Mouse (Mus musculus) heart, postnatal 0 days (tissue): Measurements from ENCODE around the gene Nol12.

Experiments used
- CTCF ChIP-seq: IDR thresholded peaks from 2 replicates; pipeline ENCODE4 v1.5.1; 2016; ENCODE audit warnings: antibody characterized with exemption, control low read depth, low read depth
- EP300 ChIP-seq: IDR thresholded peaks from 2 replicates; pipeline ENCODE4 v1.6.1; 2016; ENCODE audit warnings: antibody characterized with exemption, low read depth

- no peak for TF ChIP-seq EP300
- no peak for TF ChIP-seq CTCF
Observed at GRCm38 (mm10) chr15:78988499-78988971, 53.8 kb downstream of the Nol12 start.
